Mouse (Mus musculus) induced T-regulatory cell, adult 2 months (primary cell): ENCODE measurements around the gene Slc12a5.

Experiments
- DNase-seq: peaks from one replicate; pipeline ENCODE4 v3.0.0-alpha.2; 2012; ENCODE audit warnings: low read depth

The Slc12a5 gene

GRCm38 (mm10) chr2:165032533-165032932, 71.9 kb downstream of the Slc12a5 start:
- no peak for DNase-seq

- DNase-seq = peak; percentile 28
Measured at GRCm38 (mm10) chr2:165033306-165033705, 72.7 kb downstream of the Slc12a5 start.

- peak; percentile 96 for DNase-seq
Measured at GRCm38 (mm10) chr2:165034131-165035057, 73.8 kb downstream of the Slc12a5 start, which contains the start of gene Ncoa5. Ncoa5 (minus strand) TSS chr2:165034867.

- no peak for DNase-seq
Measured at GRCm38 (mm10) chr2:165035058-165035431, 74.4 kb downstream of the Slc12a5 start.

DNA sequence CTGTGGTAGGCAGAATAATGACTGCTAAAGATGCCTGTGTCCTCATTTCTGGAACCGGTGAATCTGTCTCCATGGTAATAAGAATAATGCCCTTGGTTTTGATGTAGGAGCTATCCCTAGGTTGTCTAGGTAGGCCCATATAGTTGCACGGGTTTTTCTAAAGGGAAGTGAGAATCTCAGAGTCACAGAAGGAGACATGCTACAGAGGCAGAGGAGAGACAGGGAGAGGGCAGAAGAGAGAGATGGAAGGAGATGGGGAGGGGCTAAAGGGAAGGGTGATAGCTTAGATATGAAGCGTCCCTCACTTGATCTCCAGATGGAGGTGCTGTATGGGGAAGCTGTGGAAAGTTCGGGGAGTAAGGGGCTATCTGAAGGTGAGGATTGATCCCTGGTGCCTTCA, 76.8 kb downstream of the Slc12a5 start:
- no peak for DNase-seq

GRCm38 (mm10) chr2:165042126-165042525, 81.5 kb downstream of the Slc12a5 start:
- no peak for DNase-seq

- peak; percentile 22 for DNase-seq
Measured at GRCm38 (mm10) chr2:165043090-165043636, 82.6 kb downstream of the Slc12a5 start.

DNA sequence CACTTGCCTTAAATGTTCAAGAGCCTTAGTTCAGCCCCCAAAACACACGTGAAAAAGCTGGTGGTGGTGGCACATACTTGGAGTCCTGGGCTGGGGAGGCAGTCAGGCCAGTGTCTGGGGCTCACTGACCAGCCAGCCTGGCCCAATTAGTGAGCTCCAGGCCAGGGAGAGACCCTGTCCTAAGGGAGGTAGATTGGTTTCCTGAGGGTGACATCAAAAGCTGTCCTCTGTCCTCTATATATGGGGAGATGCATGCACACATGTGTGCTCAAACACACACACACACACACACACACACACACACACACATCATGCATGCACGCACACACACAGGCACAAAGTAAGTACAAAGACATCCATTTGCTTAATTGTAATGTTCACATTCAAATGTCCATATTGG, 83.1 kb downstream of the Slc12a5 start:
- DNase-seq = no peak

- DNase-seq = no peak
Measured at GRCm38 (mm10) chr2:165049044-165049443, 88.4 kb downstream of the Slc12a5 start.
